Mouse (Mus musculus) embryonic facial prominence, embryonic 11.5 days (tissue): ENCODE data around the gene Tmem243. TPM values are rescaled to one million over a fixed set of nuclear protein-coding genes. Genes with fewer than 3 reads are reported as not detected.

Experiments used
- ATAC-seq: fragments of 200-750 bp; cut with Nextera tagmentation; replicated peaks from 2 replicates; pipeline ENCODE4 v1.8.0; 2017; ENCODE audit warnings: low read depth; ENCODE audit not compliant: insufficient number of reproducible peaks, low FRiP score, low TSS enrichment
- DNase-seq: peaks from one replicate; pipeline ENCODE4 v3.0.0-alpha.2; 2015; ENCODE audit warnings: low spot score
- H3K27ac ChIP-seq: fragments of 300-500 bp; sonication (generic); replicated peaks from 2 replicates; pipeline ENCODE4 v1.5.1; 2014; ENCODE audit warnings: mild to moderate bottlenecking, low read depth, low read length, control low read depth
- H3K27me3 ChIP-seq: fragments of 300-500 bp; sonication (generic); 2 replicates; pipeline ENCODE4 v1.6.1; 2014; ENCODE audit warnings: mild to moderate bottlenecking, low read length, moderate library complexity, mixed read lengths; ENCODE audit not compliant: control insufficient read depth, insufficient read depth
- H3K36me3 ChIP-seq: fragments of 300-500 bp; sonication (generic); replicated peaks from 2 replicates; pipeline ENCODE4 v1.6.1; 2014; ENCODE audit warnings: low read depth, mild to moderate bottlenecking, low read length, moderate library complexity, mixed read lengths; ENCODE audit not compliant: control insufficient read depth, insufficient read depth
- H3K4me1 ChIP-seq: fragments of 300-500 bp; sonication (generic); 2 replicates; pipeline ENCODE4 v1.6.1; 2014; ENCODE audit warnings: low read length, mixed read lengths; ENCODE audit not compliant: control insufficient read depth, insufficient read depth
- H3K4me2 ChIP-seq: fragments of 300-500 bp; sonication (generic); 2 replicates; pipeline ENCODE4 v1.6.1; 2014; ENCODE audit warnings: low read depth, mild to moderate bottlenecking, control low read depth, low read length, moderate library complexity
- H3K4me3 ChIP-seq: fragments of 300-500 bp; sonication (generic); 2 replicates; pipeline ENCODE4 v1.5.1; 2014; ENCODE audit warnings: low read depth, low read length, control low read depth
- H3K9ac ChIP-seq: fragments of 300-500 bp; sonication (generic); replicated peaks from 2 replicates; pipeline ENCODE4 v1.6.1; 2014; ENCODE audit warnings: mild to moderate bottlenecking, control low read depth, low read length
- H3K9me3 ChIP-seq: fragments of 300-500 bp; sonication (generic); replicated peaks from 2 replicates; pipeline ENCODE4 v1.6.1; 2016; ENCODE audit warnings: mild to moderate bottlenecking, low read length, inconsistent platforms, mixed read lengths; ENCODE audit not compliant: control insufficient read depth
- WGBS: fragments of 180-500 bp; shearing (Covaris S2); extraction: QIAGEN DNeasy Blood & Tissue Kit; methylation state at CpG from one replicate; pipeline ENCODE4 v1.1.7; 2014; 5-methylcytosine and 5-hydroxymethylcytosine counted together
- polyA plus RNA-seq: library from polyadenylated mRNA; unstranded; fragments of >200 nt; fragmentation: Nextera tagmentation; extraction: Ambion mirVana; gene quantifications from 2 replicates; pipeline ENCODE4 v1.2.1, GENCODE M21; 2014

Gene Tmem243
- 17.1 and 17.3 TPM in 2 replicates for polyA plus RNA-seq

- peak within 1 kb of the TSS; percentile 85 for H3K4me3 ChIP-seq
- no peak within 1 kb of the TSS for H3K27ac ChIP-seq
- WGBS: under 1% methylated on average over 53 of the region's 59 CpGs
Observed at GRCm38 (mm10) chr5:9100207-9100848, at the start of gene Tmem243. Gene Tmem243, plus strand, starts transcription at chr5:9100668.

DNA sequence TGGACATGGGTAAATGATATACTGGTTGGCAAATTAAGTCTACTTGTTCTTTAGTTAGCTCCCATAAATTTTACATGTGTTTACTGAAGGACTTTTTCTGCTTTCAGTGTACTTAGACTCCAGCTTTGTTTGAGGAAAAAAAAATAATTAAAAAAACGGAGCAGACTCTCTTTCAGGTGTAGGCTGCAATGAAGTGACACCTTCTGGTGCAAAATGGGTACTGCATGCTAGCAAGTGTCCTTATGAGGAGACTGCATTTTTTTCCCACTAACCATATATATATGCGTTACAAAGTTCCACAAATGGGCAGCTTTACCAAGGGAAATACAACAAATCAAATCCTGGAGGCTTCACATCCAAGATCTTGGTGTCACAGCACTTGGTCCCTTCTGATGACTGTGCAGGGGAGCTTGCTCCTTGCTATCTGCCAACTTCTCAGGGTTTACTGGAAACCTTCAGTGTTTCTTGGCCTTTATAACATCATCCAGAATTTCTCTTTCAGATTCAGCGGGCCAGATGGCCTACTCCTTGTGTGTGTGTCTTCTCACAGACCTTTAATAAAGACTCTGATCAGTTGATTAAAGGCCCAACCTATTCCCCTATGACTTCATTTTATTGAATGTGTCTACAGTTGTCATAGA is 44.3 kb upstream of the Tmem243 start:
- no peak for ATAC-seq
- H3K9me3 ChIP-seq: no peaks in the 10 kb centered on the region
- 23% methylated on average over 3 of the region's 3 CpGs for WGBS

More at GRCm38 (mm10) chr5:9100207-9100848, at the start of gene Tmem243:
- peaks cover 6% of the 10 kb centered on the region for H3K27me3 ChIP-seq
- peak within 1 kb of the TSS; percentile 92 for H3K4me2 ChIP-seq
- peak within 1 kb of the TSS; percentile 81 for H3K9ac ChIP-seq
- DNase-seq (peak; percentile 90), ATAC-seq (peak; percentile 98)
- H3K36me3 ChIP-seq: no peaks in the 10 kb centered on the region
- no peaks in the 10 kb centered on the region for H3K4me1 ChIP-seq
- H3K9me3 ChIP-seq: no peaks in the 10 kb centered on the region

GRCm38 (mm10) chr5:9057277-9057879 is 43.1 kb upstream of the Tmem243 start:
- Histone ChIP-seq H3K27ac (no peak overlapping the region), H3K4me3 (no peak overlapping the region), H3K36me3 (no peaks in the 10 kb centered on the region), H3K4me2 (no peak overlapping the region), H3K9me3 (no peaks in the 10 kb centered on the region), H3K9ac (no peak overlapping the region), H3K4me1 (no peaks in the 10 kb centered on the region), H3K27me3 (no peaks in the 10 kb centered on the region)
- ATAC-seq (no peak), DNase-seq (no peak)
- WGBS: 90% methylated on average over 5 of the region's 5 CpGs

More for the DNA sequence above, 44.3 kb upstream of the Tmem243 start:
- Histone ChIP-seq H3K36me3 (no peaks in the 10 kb centered on the region), H3K27me3 (no peaks in the 10 kb centered on the region), H3K4me3 (no peak overlapping the region), H3K27ac (no peak overlapping the region), H3K4me1 (no peaks in the 10 kb centered on the region), H3K4me2 (no peak overlapping the region), H3K9ac (no peak overlapping the region)
- DNase-seq: peak; percentile 75

DNA sequence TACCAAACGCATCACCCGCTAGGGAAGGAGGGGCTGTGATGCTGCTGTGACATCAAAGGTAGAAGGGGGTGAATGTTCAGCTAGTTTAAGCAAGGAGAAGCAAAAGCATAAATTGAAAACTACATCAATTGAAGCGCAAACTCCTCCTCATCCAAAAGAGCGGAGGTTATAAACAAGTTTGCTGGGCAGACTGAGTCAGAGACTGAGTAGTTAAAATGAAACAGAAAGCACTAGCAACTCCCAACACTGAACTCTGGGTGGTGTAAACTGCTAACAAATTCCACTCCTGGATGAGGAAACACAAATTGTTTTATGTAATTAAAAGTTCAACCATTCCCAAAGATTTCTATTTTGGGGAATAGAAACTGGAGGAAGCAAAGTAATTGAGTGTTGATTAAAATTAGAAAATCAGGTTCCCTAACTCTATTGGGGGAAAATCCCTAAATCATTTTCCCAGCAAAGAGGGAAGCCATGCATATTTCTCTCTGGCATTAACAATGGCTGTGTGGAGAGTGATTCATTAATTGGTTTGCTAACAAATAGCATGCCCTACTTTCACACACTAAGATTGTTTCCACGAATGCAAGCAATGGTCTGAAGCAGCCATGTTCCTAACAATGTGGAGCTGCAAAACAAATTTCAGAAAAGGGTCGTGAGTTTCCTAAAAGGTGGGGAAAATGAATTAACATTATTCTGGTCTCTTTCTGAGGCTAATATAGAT is 41.0 kb upstream of the Tmem243 start:
- no peak overlapping the region for H3K4me3 ChIP-seq
- DNase-seq (no peak), ATAC-seq (no peak)
- H3K36me3 ChIP-seq: no peaks in the 10 kb centered on the region
- 80% methylated on average over 6 of the region's 6 CpGs for WGBS
- H3K4me2 ChIP-seq: no peak overlapping the region
- no peak overlapping the region for H3K27ac ChIP-seq
- H3K27me3 ChIP-seq: no peaks in the 10 kb centered on the region
- H3K4me1 ChIP-seq: no peaks in the 10 kb centered on the region
- no peak overlapping the region for H3K9ac ChIP-seq
- no peaks in the 10 kb centered on the region for H3K9me3 ChIP-seq

- Histone ChIP-seq H3K36me3 (no peaks in the 10 kb centered on the region), H3K4me3 (no peak overlapping the region), H3K27ac (no peak overlapping the region), H3K9ac (no peak overlapping the region), H3K27me3 (no peaks in the 10 kb centered on the region), H3K4me2 (no peak overlapping the region), H3K9me3 (no peaks in the 10 kb centered on the region), H3K4me1 (no peaks in the 10 kb centered on the region)
- ATAC-seq (no peak), DNase-seq (no peak)
- 88% methylated on average over 14 of the region's 14 CpGs for WGBS
Observed at GRCm38 (mm10) chr5:9060228-9060627, 40.2 kb upstream of the Tmem243 start.

DNA sequence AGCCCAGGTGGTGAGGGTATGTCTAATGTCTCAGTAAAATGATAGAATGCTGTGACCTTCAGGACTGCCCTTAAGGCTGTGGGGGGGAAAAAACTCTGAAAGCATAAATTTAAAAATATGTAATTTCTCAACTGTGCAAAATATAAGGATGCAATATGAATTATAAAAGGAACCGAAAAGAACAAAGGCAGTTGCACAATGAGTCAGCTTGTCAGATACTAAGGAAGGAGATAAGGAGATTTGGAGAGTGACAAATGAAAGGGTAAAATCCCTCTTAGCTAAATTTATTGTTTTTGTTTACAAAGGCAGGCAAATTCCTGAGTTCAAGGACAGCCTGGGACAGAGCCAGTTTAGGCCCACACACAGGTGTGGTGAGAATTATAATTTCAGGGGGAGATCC is 36.3 kb upstream of the Tmem243 start:
- H3K27me3 ChIP-seq: no peaks in the 10 kb centered on the region
- H3K27ac ChIP-seq: no peak overlapping the region
- DNase-seq: no peak
- no peaks in the 10 kb centered on the region for H3K36me3 ChIP-seq
- no peaks in the 10 kb centered on the region for H3K4me1 ChIP-seq
- H3K4me2 ChIP-seq: no peak overlapping the region
- no peak overlapping the region for H3K4me3 ChIP-seq
- no peak overlapping the region for H3K9ac ChIP-seq
- ATAC-seq: no peak
- 86% methylated on average over 1 of the region's 1 CpGs for WGBS
- no peaks in the 10 kb centered on the region for H3K9me3 ChIP-seq

DNA sequence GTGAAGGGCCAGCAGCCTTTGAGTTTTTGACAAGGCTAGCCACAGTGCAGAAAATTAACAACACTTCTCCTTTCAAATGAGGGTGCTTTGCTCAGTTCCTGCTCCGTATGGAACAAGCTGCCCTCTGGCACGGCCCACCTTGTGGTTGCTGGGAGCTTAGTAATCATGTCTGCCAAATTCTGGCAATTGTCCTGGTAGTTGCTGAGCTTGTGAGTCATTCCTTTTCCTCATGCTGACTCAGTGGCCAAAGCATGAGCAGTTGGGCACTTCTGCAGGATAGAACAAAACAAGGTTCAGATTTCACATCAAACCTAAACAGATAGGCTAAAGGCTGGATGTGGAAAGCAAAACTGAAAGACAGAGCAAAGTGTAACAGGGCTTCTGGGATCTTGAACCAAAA is 31.6 kb upstream of the Tmem243 start:
- no peak for DNase-seq
- Histone ChIP-seq H3K4me3 (no peak overlapping the region), H3K27ac (no peak overlapping the region), H3K36me3 (no peaks in the 10 kb centered on the region), H3K4me2 (no peak overlapping the region), H3K9me3 (no peaks in the 10 kb centered on the region), H3K9ac (no peak overlapping the region), H3K27me3 (no peaks in the 10 kb centered on the region), H3K4me1 (no peaks in the 10 kb centered on the region)
- no peak for ATAC-seq
- 73% methylated on average over 2 of the region's 2 CpGs for WGBS
